Mouse (Mus musculus): Measurements from ENCODE around the gene Arid5b. TPM values are rescaled to one million over a fixed set of nuclear protein-coding genes. Genes with fewer than 3 reads are reported as not detected.
A peak's percentile ranks its signal among the peaks of the same experiment; 100 is the strongest.

The Arid5b gene
- total RNA-seq, 2 experiments from 2014 or later: 27.3 to 33.9 TPM

- no peak for DNase-seq
Observed at GRCm38 (mm10) chr10:68164723-68165706, 113.5 kb downstream of the Arid5b start.

- no peak for DNase-seq
Observed at GRCm38 (mm10) chr10:68164137-68164536, 114.4 kb downstream of the Arid5b start.

GRCm38 (mm10) chr10:68159759-68160158, 118.8 kb downstream of the Arid5b start:
- DNase-seq: no peak

GRCm38 (mm10) chr10:68158555-68158954, 120.0 kb downstream of the Arid5b start:
- no peak for DNase-seq

- no peak for DNase-seq
Observed at GRCm38 (mm10) chr10:68157511-68157910, 121.0 kb downstream of the Arid5b start.

- no peak for DNase-seq
Observed at GRCm38 (mm10) chr10:68156646-68157245, 121.8 kb downstream of the Arid5b start.

GRCm38 (mm10) chr10:68156159-68156558, 122.4 kb downstream of the Arid5b start:
- no peak for DNase-seq

- no peak for DNase-seq
Observed at GRCm38 (mm10) chr10:68155431-68156119, 123.0 kb downstream of the Arid5b start.

- DNase-seq: no peak
Observed at GRCm38 (mm10) chr10:68154046-68154765, 124.3 kb downstream of the Arid5b start.

GRCm38 (mm10) chr10:68153344-68154045, 125.0 kb downstream of the Arid5b start:
- no peak for DNase-seq

- no peak for DNase-seq
Observed at GRCm38 (mm10) chr10:68148495-68148894, 130.0 kb downstream of the Arid5b start.

GRCm38 (mm10) chr10:68147730-68148129, 130.8 kb downstream of the Arid5b start:
- no peak for DNase-seq

GRCm38 (mm10) chr10:68146842-68147241, 131.7 kb downstream of the Arid5b start:
- DNase-seq: peak; percentile 33 to 58

- peak in 1 of 2 experiments; percentile 23 for DNase-seq
Observed at GRCm38 (mm10) chr10:68145286-68145950, 133.1 kb downstream of the Arid5b start.

- no peak for DNase-seq
Observed at GRCm38 (mm10) chr10:68142501-68142900, 136.0 kb downstream of the Arid5b start.

GRCm38 (mm10) chr10:68141567-68141966, 137.0 kb downstream of the Arid5b start:
- DNase-seq: no peak

- no peak for DNase-seq
Observed at GRCm38 (mm10) chr10:68140871-68141270, 137.7 kb downstream of the Arid5b start.

GRCm38 (mm10) chr10:68140306-68140705, 138.2 kb downstream of the Arid5b start:
- no peak for DNase-seq

GRCm38 (mm10) chr10:68138123-68138522, 140.4 kb downstream of the Arid5b start:
- DNase-seq: no peak

GRCm38 (mm10) chr10:68137151-68137833, 141.2 kb downstream of the Arid5b start:
- no peak for DNase-seq
